Mouse (Mus musculus) heart, embryonic 14.5 days (tissue): ENCODE data around the gene Selenoi. TPM values are rescaled to one million over a fixed set of nuclear protein-coding genes. Genes with fewer than 3 reads are reported as not detected.

ENCODE experiments used
- ATAC-seq: fragments of 200-750 bp; cut with Nextera tagmentation; 2 replicates; pipeline ENCODE4 v1.8.0; 2017; ENCODE audit warnings: low read depth, moderate TSS enrichment; ENCODE audit not compliant: insufficient number of reproducible peaks, insufficient read depth, low FRiP score
- H3K27ac ChIP-seq, 2 experiments: fragments of 200-500 bp in 1 of 2; fragments of 300-500 bp in 1 of 2; sonication (generic) in 1 of 2; replicated peaks in 1 of 2; 2 replicates each; pipeline ENCODE4 v1.5.1; 2012 to 2014; ENCODE audit warnings: low read depth in 2 of 2, low read length in 2 of 2, control low read depth in 1 of 2, mild to moderate bottlenecking in 1 of 2, mixed read lengths in 1 of 2; ENCODE audit not compliant: control insufficient read depth in 1 of 2, insufficient read depth in 1 of 2
- H3K27me3 ChIP-seq: fragments of 300-500 bp; sonication (generic); 2 replicates; pipeline ENCODE4 v1.6.1; 2014; ENCODE audit warnings: mild to moderate bottlenecking, low read length, control low read depth; ENCODE audit not compliant: control insufficient read depth, insufficient read depth
- H3K36me3 ChIP-seq: fragments of 300-500 bp; sonication (generic); 2 replicates; pipeline ENCODE4 v1.6.1; 2014; ENCODE audit warnings: mild to moderate bottlenecking, control low read depth, low read length, mixed read lengths; ENCODE audit not compliant: control insufficient read depth, insufficient read depth
- H3K4me1 ChIP-seq, 2 experiments: fragments of 200-500 bp in 1 of 2; fragments of 300-500 bp in 1 of 2; sonication (generic) in 1 of 2; 2 replicates each; pipeline ENCODE4 v1.6.1; 2012 to 2014; ENCODE audit warnings: low read length in 2 of 2, control low read depth in 1 of 2, mixed read lengths in 1 of 2; ENCODE audit not compliant: control insufficient read depth in 2 of 2, insufficient read depth in 2 of 2
- H3K4me2 ChIP-seq: fragments of 300-500 bp; sonication (generic); 2 replicates; pipeline ENCODE4 v1.6.1; 2014; ENCODE audit warnings: mild to moderate bottlenecking, low read length
- H3K4me3 ChIP-seq, 2 experiments: fragments of 200-500 bp in 1 of 2; fragments of 300-500 bp in 1 of 2; sonication (generic) in 1 of 2; 2 replicates each; pipeline ENCODE4 v1.5.1; 2012 to 2014; ENCODE audit warnings: low read length in 2 of 2, mild to moderate bottlenecking in 2 of 2, control low read depth in 1 of 2, low read depth in 1 of 2, moderate library complexity in 1 of 2; ENCODE audit not compliant: control insufficient read depth in 1 of 2, insufficient read depth in 1 of 2
- H3K9ac ChIP-seq: fragments of 300-500 bp; sonication (generic); 2 replicates; pipeline ENCODE4 v1.6.1; 2014; ENCODE audit warnings: mild to moderate bottlenecking, low read length
- H3K9me3 ChIP-seq: fragments of 300-500 bp; sonication (generic); 2 replicates; pipeline ENCODE4 v1.6.1; 2016; ENCODE audit warnings: low read length, control low read depth; ENCODE audit not compliant: control insufficient read depth
- WGBS: fragments of 180-500 bp; shearing (Covaris S2); extraction: QIAGEN DNeasy Blood & Tissue Kit; methylation state at CpG from one replicate; pipeline ENCODE4 v1.1.7; 2014; 5-methylcytosine and 5-hydroxymethylcytosine counted together
- polyA plus RNA-seq: library from polyadenylated mRNA; unstranded; fragments of >200 nt; fragmentation: Nextera tagmentation; extraction: Ambion mirVana; gene quantifications from 2 replicates; pipeline ENCODE4 v1.2.1, GENCODE M21; 2014

Selenoi gene
- polyA plus RNA-seq, 1 experiment from 2014 or later = 18.1 TPM

GRCm38 (mm10) chr5:30258776-30259175 lies 26.4 kb downstream of the Selenoi start:
- Histone ChIP-seq H3K27me3 (no peaks in the 10 kb centered on the region), H3K36me3 (peaks cover 74% of the 10 kb centered on the region), H3K27ac (no peak overlapping the region), H3K4me3 (no peak overlapping the region), H3K4me1 (no peaks in the 10 kb centered on the region), H3K9ac (no peak overlapping the region), H3K4me2 (no peak overlapping the region), H3K9me3 (no peaks in the 10 kb centered on the region)
- WGBS = 82% methylated on average over 7 of the region's 7 CpGs
- no peak for ATAC-seq

DNA sequence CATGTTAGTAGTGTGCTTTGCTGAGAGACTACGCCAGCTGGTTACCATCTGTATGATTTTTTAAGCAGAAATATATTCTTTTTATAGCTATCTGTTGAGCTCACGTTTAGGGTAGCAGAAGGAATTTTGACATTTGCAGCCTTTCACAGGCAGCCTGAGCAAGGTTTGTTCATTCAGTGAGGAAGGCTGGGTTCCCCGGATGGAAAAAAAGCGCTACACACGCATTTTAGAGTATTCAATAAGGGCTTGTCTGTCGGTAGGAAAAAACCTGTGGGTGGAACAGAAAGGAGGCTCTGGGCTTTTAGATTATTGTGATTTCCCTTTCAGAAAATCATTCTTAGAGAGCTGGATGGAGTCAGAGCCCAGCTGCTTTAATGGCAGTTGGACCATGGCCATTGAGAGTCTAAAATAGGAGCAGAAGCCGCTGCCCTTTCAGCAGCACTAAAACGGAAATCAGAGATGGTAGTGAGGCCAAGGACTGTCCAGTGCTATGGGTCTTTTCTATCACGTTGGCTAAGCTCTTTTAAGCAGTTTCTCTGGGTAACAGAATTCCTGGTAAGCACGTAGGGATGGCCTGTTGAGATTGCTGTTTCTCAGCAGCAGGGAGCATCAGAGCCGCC lies 38.3 kb downstream of the Selenoi start:
- H3K27me3 ChIP-seq = no peaks in the 10 kb centered on the region
- no peaks in the 10 kb centered on the region for H3K9me3 ChIP-seq
- peak overlapping the region in 1 of 2 experiments; percentile 57; a peak in 1 of 4 replicates for H3K27ac ChIP-seq
- WGBS = 56% methylated on average over 11 of the region's 11 CpGs
- H3K9ac ChIP-seq = no peak overlapping the region
- no peak overlapping the region for H3K4me3 ChIP-seq
- ATAC-seq = no peak
- peaks cover 0 to 13% of the 10 kb centered on the region in 2 experiments; a peak in 2 of 4 replicates for H3K4me1 ChIP-seq
- peaks cover 27% of the 10 kb centered on the region for H3K36me3 ChIP-seq
- H3K4me2 ChIP-seq = no peak overlapping the region

DNA sequence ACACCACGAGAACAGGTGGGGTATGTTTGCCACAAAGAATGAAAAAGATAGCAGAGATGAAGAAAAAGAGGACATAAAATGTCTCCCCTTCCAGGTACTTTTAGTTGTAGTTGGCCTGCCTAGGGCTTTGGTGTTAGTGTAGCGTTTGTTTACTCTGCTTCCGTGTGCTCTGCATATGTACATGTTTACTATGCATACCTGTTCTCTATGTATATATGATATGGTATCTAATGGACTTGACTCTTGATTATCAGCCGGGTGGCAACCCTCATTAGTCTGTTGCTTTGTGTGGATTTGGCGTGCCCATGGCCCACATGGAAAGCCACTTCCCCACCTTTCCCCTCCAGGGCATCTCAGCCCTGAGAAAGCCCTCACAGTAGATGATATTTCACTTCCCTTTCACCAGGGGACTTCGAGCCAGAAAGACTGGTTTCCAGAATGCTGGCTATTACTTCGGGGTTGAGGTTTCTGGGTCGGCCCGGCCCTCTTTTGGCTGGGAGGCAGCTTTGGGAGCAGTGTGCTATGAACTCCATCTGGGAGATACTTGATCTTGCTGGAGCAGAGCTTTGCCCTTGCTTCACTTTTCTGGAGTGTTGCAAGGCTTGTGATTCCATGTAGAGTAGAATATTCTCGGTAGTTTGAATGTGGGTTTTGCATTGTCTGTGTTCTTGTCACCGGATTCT lies 39.4 kb downstream of the Selenoi start:
- H3K27ac ChIP-seq = no peak overlapping the region
- H3K4me1 ChIP-seq = peaks cover 0 to 13% of the 10 kb centered on the region in 2 experiments; a peak in 2 of 4 replicates
- no peak overlapping the region for H3K4me2 ChIP-seq
- H3K9me3 ChIP-seq = no peaks in the 10 kb centered on the region
- H3K27me3 ChIP-seq = no peaks in the 10 kb centered on the region
- peaks cover 16% of the 10 kb centered on the region for H3K36me3 ChIP-seq
- no peak overlapping the region for H3K4me3 ChIP-seq
- WGBS = 90% methylated on average over 11 of the region's 11 CpGs
- ATAC-seq = no peak
- H3K9ac ChIP-seq = no peak overlapping the region

DNA sequence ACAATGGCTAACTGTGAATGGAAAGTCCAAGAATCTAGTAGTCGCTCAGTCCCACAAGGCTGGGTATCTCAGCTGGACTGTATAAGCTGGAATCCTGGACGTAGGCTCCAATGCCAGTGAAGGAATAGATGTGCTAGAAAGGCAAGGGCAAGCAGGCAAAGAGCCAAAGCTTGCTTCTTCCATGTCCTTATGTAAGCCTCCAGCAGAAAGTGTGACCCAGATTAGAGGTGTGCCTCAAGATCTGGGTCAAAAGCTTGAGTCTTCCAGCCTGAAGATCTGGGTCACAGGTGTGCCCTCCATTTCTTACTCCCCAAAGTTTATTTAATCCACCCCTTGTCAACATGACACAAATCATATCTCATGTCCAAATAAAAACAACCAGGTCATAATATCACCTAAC lies 44.0 kb downstream of the Selenoi start:
- Histone ChIP-seq H3K27ac (no peak overlapping the region), H3K9ac (no peak overlapping the region), H3K27me3 (no peaks in the 10 kb centered on the region), H3K4me2 (no peak overlapping the region), H3K9me3 (no peaks in the 10 kb centered on the region), H3K4me3 (no peak overlapping the region), H3K4me1 (peaks cover 0 to 5% of the 10 kb centered on the region in 2 experiments; a peak in 1 of 4 replicates), H3K36me3 (no peaks in the 10 kb centered on the region)
- ATAC-seq = no peak
- 82% methylated on average over 2 of the region's 2 CpGs for WGBS

GRCm38 (mm10) chr5:30278952-30279351 lies 46.6 kb downstream of the Selenoi start:
- Histone ChIP-seq H3K4me2 (no peak overlapping the region), H3K27ac (no peak overlapping the region), H3K9ac (no peak overlapping the region), H3K4me3 (no peak overlapping the region), H3K4me1 (peaks cover 0 to 5% of the 10 kb centered on the region in 2 experiments; a peak in 1 of 4 replicates), H3K27me3 (no peaks in the 10 kb centered on the region), H3K9me3 (no peaks in the 10 kb centered on the region), H3K36me3 (no peaks in the 10 kb centered on the region)
- no peak for ATAC-seq
- 48% methylated on average over 3 of the region's 3 CpGs for WGBS

DNA sequence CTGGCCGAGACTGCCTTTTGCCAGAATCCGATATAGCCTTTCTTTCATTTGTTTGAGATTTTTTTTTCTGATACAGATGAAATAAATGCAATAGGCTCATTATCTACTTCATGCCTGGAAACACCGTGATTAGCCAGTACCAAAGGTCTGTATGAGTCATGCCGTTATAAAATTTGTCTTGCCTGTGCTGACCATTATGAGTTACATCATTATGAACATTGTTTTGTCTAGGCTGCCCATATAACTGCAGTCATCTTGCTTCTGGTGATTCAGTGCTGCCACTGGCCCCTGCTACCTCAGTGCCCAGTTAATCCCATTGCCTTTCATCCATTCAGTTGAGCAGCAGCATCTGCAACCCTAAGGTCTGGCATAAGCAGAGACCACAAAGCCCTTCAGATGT lies 47.1 kb downstream of the Selenoi start:
- no peak for ATAC-seq
- no peaks in the 10 kb centered on the region for H3K36me3 ChIP-seq

GRCm38 (mm10) chr5:30280864-30281263 lies 48.5 kb downstream of the Selenoi start:
- H3K4me3 ChIP-seq = peak overlapping the region in 1 of 2 experiments; percentile 38; a peak in 1 of 4 replicates
- no peak for ATAC-seq

More for the DNA sequence above, 47.1 kb downstream of the Selenoi start:
- Histone ChIP-seq H3K27ac (no peak overlapping the region), H3K4me3 (no peak overlapping the region), H3K4me2 (no peak overlapping the region), H3K9me3 (no peaks in the 10 kb centered on the region), H3K27me3 (no peaks in the 10 kb centered on the region), H3K9ac (no peak overlapping the region), H3K4me1 (peaks cover 0 to 5% of the 10 kb centered on the region in 2 experiments; a peak in 1 of 4 replicates)
- WGBS = 67% methylated on average over 4 of the region's 4 CpGs

More at GRCm38 (mm10) chr5:30280864-30281263, 48.5 kb downstream of the Selenoi start:
- H3K27me3 ChIP-seq = no peaks in the 10 kb centered on the region
- peaks cover 10% of the 10 kb centered on the region; the same call in 1 of the 2 replicates for H3K9me3 ChIP-seq
- H3K4me1 ChIP-seq = peaks cover 0 to 5% of the 10 kb centered on the region in 2 experiments; a peak in 1 of 4 replicates
- 30% methylated on average over 7 of the region's 9 CpGs for WGBS
- no peak overlapping the region for H3K27ac ChIP-seq
- peak overlapping the region; percentile 73 for H3K4me2 ChIP-seq
- no peaks in the 10 kb centered on the region for H3K36me3 ChIP-seq
- no peak overlapping the region for H3K9ac ChIP-seq
